Mouse (Mus musculus) lung, adult 2 months (tissue): ENCODE measurements around the gene Dhh. TPM values are rescaled to one million over a fixed set of nuclear protein-coding genes. Genes with fewer than 3 reads are reported as not detected.
A peak's percentile ranks its signal among the peaks of the same experiment; 100 is the strongest.

Experiments
- DNase-seq: peaks from one replicate; pipeline ENCODE4 v3.0.0; 2022
- H3K4me1 ChIP-seq: fragments of 200-500 bp; 2 replicates; pipeline ENCODE4 v1.6.1; 2011; ENCODE audit warnings: low read length; ENCODE audit not compliant: control insufficient read depth, insufficient read depth
- H3K4me3 ChIP-seq: fragments of 200-500 bp; replicated peaks from 2 replicates; pipeline ENCODE3; 2011; ENCODE audit warnings: low read depth, mild to moderate bottlenecking, control low read depth, low read length; ENCODE audit errors: extremely low read depth
- CTCF ChIP-seq: fragments of 200-500 bp; IDR thresholded peaks from 2 replicates; pipeline ENCODE4 v1.5.1; 2011; ENCODE audit warnings: mild to moderate bottlenecking, low read length, control low read depth; ENCODE audit not compliant: insufficient read depth
- POLR2A ChIP-seq: fragments of 200-500 bp; IDR thresholded peaks from 2 replicates; pipeline ENCODE4 v1.6.1; 2011; ENCODE audit warnings: low read depth, mild to moderate bottlenecking, control low read depth, low read length, borderline replicate concordance; ENCODE audit errors: extremely low read depth
- WGBS: fragments of 180-500 bp; shearing (Covaris S2); methylation state at CpG from one replicate; pipeline ENCODE4 v1.1.7; 2018; 5-methylcytosine and 5-hydroxymethylcytosine counted together
- polyA plus RNA-seq: library from polyadenylated mRNA; depleted of rRNA; stranded (reverse); fragments of >200 nt; gene quantifications from 2 replicates; pipeline ENCODE4 v1.2.3, GENCODE M21; 2012

Dhh gene
- polyA plus RNA-seq, 1 experiment = 2.8 TPM

GRCm38 (mm10) chr15:98917538-98918498 is 19.5 kb upstream of the Dhh start, which contains the start of gene Lmbr1l:
TSS of gene Lmbr1l (minus strand) at chr15:98918231.
- peak; percentile 99 for DNase-seq
- Histone ChIP-seq H3K4me1 (no peaks in the 10 kb centered on the region; the same call in 1 of the 2 replicates), H3K4me3 (peak within 1 kb of the TSS; percentile 91)
- under 1% methylated on average over 77 of the region's 82 CpGs for WGBS
- TF ChIP-seq CTCF = no peak
- peak; percentile 85; the same call in 1 of the 2 replicates for TF ChIP-seq POLR2A

- TF ChIP-seq CTCF (no peak), POLR2A (no peak)
- no peaks in the 10 kb centered on the region; the same call in 1 of the 2 replicates for H3K4me1 ChIP-seq
- DNase-seq = peak; percentile 36
- WGBS = under 1% methylated on average over 14 of the region's 14 CpGs
- peak overlapping the region; percentile 91 for H3K4me3 ChIP-seq
Measured at GRCm38 (mm10) chr15:98917091-98917490, 18.8 kb upstream of the Dhh start.

GRCm38 (mm10) chr15:98916016-98916415 is 17.7 kb upstream of the Dhh start:
- 86% methylated on average over 4 of the region's 4 CpGs for WGBS
- no peak for DNase-seq

GRCm38 (mm10) chr15:98914903-98915302 is 16.6 kb upstream of the Dhh start:
- TF ChIP-seq POLR2A (no peak), CTCF (no peak)
- Histone ChIP-seq H3K4me1 (no peaks in the 10 kb centered on the region; the same call in 1 of the 2 replicates), H3K4me3 (no peak overlapping the region)
- no peak for DNase-seq
- 78% methylated on average over 6 of the region's 6 CpGs for WGBS

More at GRCm38 (mm10) chr15:98916016-98916415, 17.7 kb upstream of the Dhh start:
- Histone ChIP-seq H3K4me3 (no peak overlapping the region), H3K4me1 (no peaks in the 10 kb centered on the region; the same call in 1 of the 2 replicates)
- TF ChIP-seq POLR2A (no peak), CTCF (no peak)

- peak; percentile 40 for DNase-seq
- 39% methylated on average over 10 of the region's 10 CpGs for WGBS
- TF ChIP-seq POLR2A (no peak), CTCF (peak; percentile 84)
- Histone ChIP-seq H3K4me3 (no peak overlapping the region), H3K4me1 (no peaks in the 10 kb centered on the region)
Measured at GRCm38 (mm10) chr15:98904692-98905091, 6.4 kb upstream of the Dhh start.

GRCm38 (mm10) chr15:98902600-98902999 is 4.3 kb upstream of the Dhh start:
- no peak for TF ChIP-seq CTCF
- no peak for TF ChIP-seq POLR2A
- Histone ChIP-seq H3K4me1 (peaks cover 5% of the 10 kb centered on the region; the same call in 1 of the 2 replicates), H3K4me3 (no peak overlapping the region)
- DNase-seq = no peak
- WGBS = 85% methylated on average over 2 of the region's 2 CpGs

GRCm38 (mm10) chr15:98901530-98901929 is 3.2 kb upstream of the Dhh start:
- Histone ChIP-seq H3K4me1 (peaks cover 8% of the 10 kb centered on the region; the same call in 1 of the 2 replicates), H3K4me3 (no peak overlapping the region)
- TF ChIP-seq POLR2A = no peak
- TF ChIP-seq CTCF = no peak
- DNase-seq = no peak
- 63% methylated on average over 1 of the region's 1 CpGs for WGBS

- peaks cover 21% of the 10 kb centered on the region for H3K4me1 ChIP-seq
- DNase-seq = peak; percentile 24
- TF ChIP-seq POLR2A (no peak), CTCF (no peak)
- 10% methylated on average over 10 of the region's 10 CpGs for WGBS
- H3K4me3 ChIP-seq = no peak overlapping the region
Measured at GRCm38 (mm10) chr15:98897495-98897894, 845 bp downstream of the Dhh start.

- WGBS = 8% methylated on average over 41 of the region's 41 CpGs
- Histone ChIP-seq H3K4me3 (peak overlapping the region; percentile 66), H3K4me1 (peaks cover 21% of the 10 kb centered on the region)
- peak; percentile 40 for DNase-seq
- TF ChIP-seq POLR2A (no peak), CTCF (no peak)
Measured at GRCm38 (mm10) chr15:98895635-98896589, 2.4 kb downstream of the Dhh start.
